Mouse (Mus musculus) MEL (cell line): ENCODE measurements around the gene 1700113H08Rik. TPM values are rescaled to one million over a fixed set of nuclear protein-coding genes. Genes with fewer than 3 reads are reported as not detected.

Source experiments
- DNase-seq: peaks from one replicate; pipeline ENCODE4 v3.0.0; 2011; ENCODE audit warnings: low read depth, low spot score
- H3K27ac ChIP-seq: 2 replicates; pipeline ENCODE4 v1.5.1; 2012; ENCODE audit warnings: low read depth, mild to moderate bottlenecking, control low read depth, low read length, moderate library complexity; ENCODE audit not compliant: control insufficient read depth
- H3K27me3 ChIP-seq, 2 experiments: fragments of 150-350 bp in 1 of 2; sonication (generic) in 1 of 2; 2 replicates each; pipeline ENCODE4 v1.6.1; 2012; ENCODE audit warnings: low read length in 2 of 2, mild to moderate bottlenecking in 2 of 2, improper control_type of control experiment in 1 of 2, moderate library complexity in 1 of 2; ENCODE audit not compliant: insufficient read depth in 2 of 2, control insufficient read depth in 1 of 2
- H3K36me3 ChIP-seq, 2 experiments: 2 replicates each; pipeline ENCODE4 v1.6.1; 2012 to 2014; ENCODE audit warnings: low read length in 2 of 2, improper control_type of control experiment in 1 of 2, inconsistent platforms in 1 of 2, mild to moderate bottlenecking in 1 of 2; ENCODE audit not compliant: insufficient read depth in 2 of 2, control insufficient read depth in 1 of 2
- H3K4me1 ChIP-seq, 2 experiments: fragments of 150-350 bp in 1 of 2; sonication (generic) in 1 of 2; 2 replicates each; pipeline ENCODE4 v1.6.1; 2012; ENCODE audit warnings: low read length in 2 of 2, improper control_type of control experiment in 1 of 2, mild to moderate bottlenecking in 1 of 2; ENCODE audit not compliant: insufficient read depth in 2 of 2, control insufficient read depth in 1 of 2
- H3K4me3 ChIP-seq, 2 experiments: fragments of 150-350 bp in 1 of 2; sonication (generic) in 1 of 2; 2 replicates each; pipeline ENCODE4 v1.5.1; 2012; ENCODE audit warnings: low read depth in 2 of 2, low read length in 2 of 2, mild to moderate bottlenecking in 2 of 2, moderate library complexity in 2 of 2, control low read depth in 1 of 2, improper control_type of control experiment in 1 of 2; ENCODE audit not compliant: control insufficient read depth in 1 of 2, insufficient read depth in 1 of 2
- H3K79me2 ChIP-seq: 2 replicates; pipeline ENCODE4 v1.6.1; 2012; ENCODE audit warnings: mild to moderate bottlenecking, low read length, moderate library complexity; ENCODE audit not compliant: control insufficient read depth, poor library complexity, insufficient read depth
- H3K9ac ChIP-seq: 2 replicates; pipeline ENCODE4 v1.6.1; 2012; ENCODE audit warnings: low read depth, mild to moderate bottlenecking, control low read depth, low read length, moderate library complexity; ENCODE audit not compliant: control insufficient read depth, poor library complexity, severe bottlenecking
- H3K9me3 ChIP-seq: fragments of 150-350 bp; sonication (generic); replicated peaks from 2 replicates; pipeline ENCODE4 v1.6.1; 2012; ENCODE audit warnings: mild to moderate bottlenecking, low read length, improper control_type of control experiment, moderate library complexity; ENCODE audit not compliant: insufficient read depth
- E2F4 ChIP-seq: IDR thresholded peaks from 2 replicates; pipeline ENCODE4 v1.6.1; 2011; ENCODE audit warnings: low read depth, low read length, improper control_type of control experiment, borderline replicate concordance
- ELF1 ChIP-seq: IDR thresholded peaks from 2 replicates; pipeline ENCODE4 v1.6.1; 2014; ENCODE audit warnings: low read depth, mild to moderate bottlenecking, inconsistent platforms, low read length, improper control_type of control experiment, moderate library complexity
- EP300 ChIP-seq, 2 experiments: IDR thresholded peaks; 2 replicates each; pipeline ENCODE4 v1.6.1; 2011; ENCODE audit warnings: improper control_type of control experiment in 2 of 2, low read length in 2 of 2, low read depth in 1 of 2, mild to moderate bottlenecking in 1 of 2
- ETS1 ChIP-seq: IDR thresholded peaks from 2 replicates; pipeline ENCODE4 v1.6.1; 2012; ENCODE audit warnings: low read depth, mild to moderate bottlenecking, inconsistent platforms, low read length, improper control_type of control experiment, moderate library complexity
- GATA1 ChIP-seq: IDR thresholded peaks from 2 replicates; pipeline ENCODE4 v1.6.1; 2011; ENCODE audit warnings: low read depth, low read length, improper control_type of control experiment
- MAFK ChIP-seq: IDR thresholded peaks from 2 replicates; pipeline ENCODE4 v1.6.1; 2011; ENCODE audit warnings: low read depth, mild to moderate bottlenecking, low read length, improper control_type of control experiment, borderline replicate concordance
- MAZ ChIP-seq: IDR thresholded peaks from 2 replicates; pipeline ENCODE4 v1.6.1; 2012; ENCODE audit warnings: low read depth, mild to moderate bottlenecking, inconsistent platforms, low read length, improper control_type of control experiment
- MYB ChIP-seq: IDR thresholded peaks from 2 replicates; pipeline ENCODE4 v1.6.1; 2011; ENCODE audit warnings: mild to moderate bottlenecking, low read depth, low read length, improper control_type of control experiment
- NRF1 ChIP-seq: IDR thresholded peaks from 2 replicates; pipeline ENCODE4 v1.6.1; 2014; ENCODE audit warnings: low read depth, mild to moderate bottlenecking, inconsistent platforms, low read length, improper control_type of control experiment, moderate library complexity; ENCODE audit not compliant: poor library complexity, insufficient read depth, severe bottlenecking
- POLR2AphosphoS5 ChIP-seq: IDR thresholded peaks from 2 replicates; pipeline ENCODE4 v1.6.1; 2012; ENCODE audit warnings: low read depth, borderline replicate concordance, mild to moderate bottlenecking, inconsistent platforms, low read length, moderate library complexity, mixed read lengths
- SMC3 ChIP-seq: IDR thresholded peaks from 2 replicates; pipeline ENCODE4 v1.6.1; 2011; ENCODE audit warnings: low read depth, low read length, improper control_type of control experiment
- TAL1 ChIP-seq: IDR thresholded peaks from 2 replicates; pipeline ENCODE4 v1.6.1; 2012; ENCODE audit warnings: mild to moderate bottlenecking, inconsistent platforms, low read length, moderate library complexity, mixed read lengths
- TBP ChIP-seq: IDR thresholded peaks from 2 replicates; pipeline ENCODE4 v1.8.0; 2011; ENCODE audit warnings: low read depth, low read length, improper control_type of control experiment
- TCF12 ChIP-seq: IDR thresholded peaks from 2 replicates; pipeline ENCODE4 v1.6.1; 2014; ENCODE audit warnings: low read depth, mild to moderate bottlenecking, inconsistent platforms, low read length, improper control_type of control experiment, moderate library complexity
- ZKSCAN1 ChIP-seq: IDR thresholded peaks from 2 replicates; pipeline ENCODE4 v1.6.1; 2012; ENCODE audit warnings: low read depth, mild to moderate bottlenecking, inconsistent platforms, low read length, improper control_type of control experiment, moderate library complexity
- ZNF384 ChIP-seq: IDR thresholded peaks from 2 replicates; pipeline ENCODE4 v1.6.1; 2012; ENCODE audit warnings: low read depth, mild to moderate bottlenecking, inconsistent platforms, low read length, improper control_type of control experiment
- polyA plus RNA-seq, 2 experiments: library from polyadenylated mRNA; stranded (reverse) in 1 of 2; unstranded in 1 of 2; fragments of >175 nt in 1 of 2; fragments of >200 nt in 1 of 2; gene quantifications; 2 replicates each; pipeline versions ENCODE4 v1.2.1 to v1.2.4; 2012; ENCODE audit warnings: low replicate concordance in 2 of 2, low read depth in 1 of 2; ENCODE audit not compliant: insufficient read length in 2 of 2, insufficient read depth in 1 of 2, missing spikeins in 1 of 2
- total RNA-seq: library from RNA; depleted of rRNA; stranded (reverse); fragments of 300-350 nt; gene quantifications from 2 replicates; pipeline ENCODE4 v1.2.3, GENCODE M21; 2012

Gene 1700113H08Rik
- total and polyA plus RNA-seq, 3 experiments = not detected

- no peak overlapping the region for H3K4me3 ChIP-seq
- H3K27ac ChIP-seq = no peak overlapping the region
- no peak for DNase-seq
- TF ChIP-seq POLR2AphosphoS5 (no peak), TBP (no peak), TAL1 (no peak), GATA1 (no peak), MYB (no peak), ETS1 (no peak), ZKSCAN1 (no peak), TCF12 (no peak), ELF1 (no peak), SMC3 (no peak), NRF1 (no peak), E2F4 (no peak)
- H3K4me1 ChIP-seq = no peaks in the 10 kb centered on the region
- no peak overlapping the region for H3K9ac ChIP-seq
- no peaks in the 10 kb centered on the region for H3K36me3 ChIP-seq
- no peaks in the 10 kb centered on the region for H3K9me3 ChIP-seq
- no peaks in the 10 kb centered on the region for H3K27me3 ChIP-seq
- H3K79me2 ChIP-seq = no peaks in the 10 kb centered on the region
Measured at GRCm38 (mm10) chr10:87151050-87151449, 93.2 kb downstream of the 1700113H08Rik start.

- no peak for TF ChIP-seq MYB
- TF ChIP-seq POLR2AphosphoS5 = no peak
- TF ChIP-seq MAZ = no peak
- no peak for TF ChIP-seq EP300 (IDR thresholded peaks at IDR 0.05; ENCODE audit: low read depth in 1 of 2, low read length in 2 of 2)
- no peak for TF ChIP-seq GATA1
- no peak for TF ChIP-seq ZNF384
- no peak for TF ChIP-seq ELF1
- no peak for TF ChIP-seq MAFK
- TF ChIP-seq ETS1 = no peak
- no peak for DNase-seq
- Histone ChIP-seq H3K4me1 (no peaks in the 10 kb centered on the region), H3K9ac (no peak overlapping the region), H3K36me3 (no peaks in the 10 kb centered on the region), H3K27ac (no peak overlapping the region), H3K79me2 (no peaks in the 10 kb centered on the region), H3K4me3 (no peak overlapping the region), H3K9me3 (no peaks in the 10 kb centered on the region), H3K27me3 (no peaks in the 10 kb centered on the region)
Measured at GRCm38 (mm10) chr10:87153731-87154505, 96.1 kb downstream of the 1700113H08Rik start.
